Mouse (Mus musculus): ENCODE measurements at regions not wholly inside any gene's neighbourhood (a gene's known extent, or its start where the extent isn't known, plus 50 kb on each side); places are given as distances from the start of the nearest gene placed in this dataset.

GRCm38 (mm10) chr14:98747159-98747775, 246.9 kb downstream of the Rpl36a-ps1 start:
- DNase-seq (ENCODE audit: low read depth, low spot score): no peak

- no peak for DNase-seq (ENCODE audit: low read depth, low spot score)
These were observed 263.7 kb downstream of the Rpl36a-ps1 start for GRCm38 (mm10) chr14:98730375-98730774.

- DNase-seq (ENCODE audit: low read depth, low spot score): no peak
These were observed 265.3 kb downstream of the Rpl36a-ps1 start for GRCm38 (mm10) chr14:98728863-98729262.

GRCm38 (mm10) chr14:98722481-98722880, 271.6 kb downstream of the Rpl36a-ps1 start:
- DNase-seq (ENCODE audit: low read depth, low spot score): no peak

- DNase-seq (ENCODE audit: low read depth, low spot score): no peak
These were observed 273.1 kb downstream of the Rpl36a-ps1 start for GRCm38 (mm10) chr14:98721033-98721432.

GRCm38 (mm10) chr14:98708045-98708444, 286.1 kb downstream of the Rpl36a-ps1 start:
- DNase-seq (ENCODE audit: low read depth, low spot score): no peak

- DNase-seq (ENCODE audit: low read depth, low spot score): no peak
These were observed 286.5 kb downstream of the Rpl36a-ps1 start for GRCm38 (mm10) chr14:98707574-98707973.

- no peak for DNase-seq (ENCODE audit: low read depth, low spot score)
These were observed 290.8 kb downstream of the Rpl36a-ps1 start for GRCm38 (mm10) chr14:98703289-98703688.

- no peak for DNase-seq (ENCODE audit: low read depth, low spot score)
These were observed 337.6 kb downstream of the Rpl36a-ps1 start for GRCm38 (mm10) chr14:98656533-98656932.

- DNase-seq (ENCODE audit: low read depth, low spot score): no peak
These were observed 339.8 kb downstream of the Rpl36a-ps1 start for GRCm38 (mm10) chr14:98654191-98654809.

- no peak for DNase-seq (ENCODE audit: low read depth, low spot score)
These were observed 342.9 kb downstream of the Rpl36a-ps1 start for GRCm38 (mm10) chr14:98651221-98651620.

GRCm38 (mm10) chr14:98650520-98650919, 343.6 kb downstream of the Rpl36a-ps1 start:
- no peak for DNase-seq (ENCODE audit: low read depth, low spot score)

- DNase-seq (ENCODE audit: low read depth, low spot score): no peak
These were observed 346.5 kb downstream of the Rpl36a-ps1 start for GRCm38 (mm10) chr14:98647614-98648013.

- no peak for DNase-seq (ENCODE audit: low read depth, low spot score)
These were observed 350.4 kb downstream of the Rpl36a-ps1 start for GRCm38 (mm10) chr14:98643756-98644155.

GRCm38 (mm10) chr14:98642661-98643331, 351.3 kb downstream of the Rpl36a-ps1 start:
- no peak for DNase-seq (ENCODE audit: low read depth, low spot score)

- no peak for DNase-seq (ENCODE audit: low read depth, low spot score)
These were observed 365.1 kb downstream of the Rpl36a-ps1 start for GRCm38 (mm10) chr14:98629026-98629425.

GRCm38 (mm10) chr14:98626476-98626875, 367.6 kb downstream of the Rpl36a-ps1 start:
- DNase-seq (ENCODE audit: low read depth, low spot score): no peak

GRCm38 (mm10) chr14:98625867-98626266, 368.3 kb downstream of the Rpl36a-ps1 start:
- DNase-seq (ENCODE audit: low read depth, low spot score): no peak

- no peak for DNase-seq (ENCODE audit: low read depth, low spot score)
These were observed 388.3 kb downstream of the Rpl36a-ps1 start for GRCm38 (mm10) chr14:98605772-98606171.

GRCm38 (mm10) chr14:98596252-98596651, 397.9 kb downstream of the Rpl36a-ps1 start:
- DNase-seq (ENCODE audit: low read depth, low spot score): no peak

GRCm38 (mm10) chr14:98589846-98590245, 404.3 kb downstream of the Rpl36a-ps1 start:
- DNase-seq (ENCODE audit: low read depth, low spot score): no peak

- no peak for DNase-seq (ENCODE audit: low read depth, low spot score)
These were observed 402.1 kb upstream of the Dach1 start for GRCm38 (mm10) chr14:98571644-98572043.

- no peak for DNase-seq (ENCODE audit: low read depth, low spot score)
These were observed 392.4 kb upstream of the Dach1 start for GRCm38 (mm10) chr14:98562002-98562401.

Data from brain, embryonic 18.5 days (tissue).